Mouse (Mus musculus) T-helper 2 cell (primary cell): ENCODE data around the gene Cryga.

Source experiments
- in situ Hi-C: fragments of 300-600 bp; cut with MboI, MseI; formaldehyde crosslinking; loops from one replicate; pipeline ENCODE4 v1.15.1; 2025; ENCODE audit warnings: high pct_unique_total_duplicates

Gene Cryga

DNA sequence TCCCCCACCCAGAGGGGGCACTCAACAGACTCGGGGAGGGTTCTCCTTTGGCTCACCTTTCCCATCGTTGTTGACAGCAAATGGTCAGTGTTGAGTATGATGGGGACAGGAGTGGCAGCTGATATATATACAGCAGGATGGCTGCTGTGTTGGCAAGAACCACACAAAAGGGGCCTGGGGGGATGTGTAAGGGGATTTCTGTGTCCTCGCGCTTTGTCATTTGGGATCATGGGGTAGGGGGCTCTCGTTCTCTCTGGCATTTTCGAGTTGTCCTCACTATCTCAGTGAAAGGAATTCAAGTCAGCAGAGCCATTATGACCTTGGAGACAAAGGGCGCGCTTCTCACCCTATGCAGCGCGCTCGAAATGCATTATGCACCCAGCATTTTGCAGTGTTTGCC, at the start of gene Cryga:
Gene Cryga (minus strand): TSS at position 101 of the 400 bp plus-strand sequence.
- in situ Hi-C loops: no loop called here

DNA sequence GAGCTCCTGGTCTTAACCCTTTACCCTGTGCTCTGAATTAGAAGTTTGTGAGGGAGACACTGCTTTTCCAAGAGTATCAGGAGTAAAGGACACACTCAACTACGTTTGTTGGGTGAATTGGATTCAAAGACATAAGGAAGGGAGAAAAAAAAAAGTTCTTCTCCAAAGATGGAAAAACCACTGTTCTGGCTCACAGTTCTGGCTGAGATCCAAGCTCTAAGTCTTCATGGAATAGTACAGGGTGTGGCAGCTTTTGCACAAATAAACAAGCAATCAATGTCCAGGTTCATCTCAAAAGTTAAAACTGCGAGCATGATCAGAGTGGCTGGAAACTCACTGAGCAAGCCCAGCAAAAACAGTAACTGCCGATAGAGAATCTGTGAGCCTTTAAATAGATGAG, 44.8 kb upstream of the Cryga start:
- in situ Hi-C loops: loop anchor here (10.0 kb wide), 1 partner anchor 487 kb away; no protein-coding TSS in a partner anchor

DNA sequence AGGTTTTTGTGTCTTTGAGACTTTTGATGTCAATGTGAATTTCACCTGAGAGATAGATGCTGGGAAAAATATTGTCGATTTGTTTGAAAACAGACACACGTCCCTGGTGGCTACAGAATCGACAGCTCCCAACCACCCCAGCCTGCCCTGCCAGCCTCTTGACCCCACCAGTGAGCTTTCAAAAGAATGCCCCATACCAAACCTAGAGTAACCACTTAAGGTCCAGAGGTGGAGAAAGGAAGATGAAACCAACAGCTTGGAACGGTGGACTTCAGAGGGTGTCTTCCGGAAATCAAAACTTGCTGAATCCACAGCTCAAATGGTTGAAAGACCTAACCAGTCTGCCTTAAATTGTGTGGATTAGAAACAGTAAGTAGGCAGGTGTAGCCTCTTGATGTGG, 44.2 kb upstream of the Cryga start:
- in situ Hi-C loops: loop anchor here (10.0 kb wide), 1 partner anchor 487 kb away; no protein-coding TSS in a partner anchor

DNA sequence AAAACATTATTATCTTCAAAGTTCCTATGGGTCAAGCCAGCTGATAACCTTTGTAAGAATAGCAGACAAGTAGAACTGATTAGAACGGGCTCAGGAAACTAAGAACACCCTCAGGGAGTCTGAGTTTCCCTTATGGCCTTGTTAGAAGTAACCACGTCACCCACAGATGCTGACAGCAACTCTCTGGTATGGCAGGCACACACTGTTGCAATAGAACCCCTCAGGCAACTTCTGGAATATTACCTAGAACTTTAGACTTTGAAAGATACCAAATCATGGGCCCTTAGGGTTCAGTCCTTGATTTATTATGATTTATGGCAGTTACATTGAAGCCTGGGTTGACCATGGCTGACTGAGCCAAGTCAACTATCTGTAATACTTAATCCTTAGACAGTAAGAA, 43.4 kb upstream of the Cryga start:
- in situ Hi-C loops: loop anchor here (10.0 kb wide), 1 partner anchor 488 kb away; no protein-coding TSS in a partner anchor

DNA sequence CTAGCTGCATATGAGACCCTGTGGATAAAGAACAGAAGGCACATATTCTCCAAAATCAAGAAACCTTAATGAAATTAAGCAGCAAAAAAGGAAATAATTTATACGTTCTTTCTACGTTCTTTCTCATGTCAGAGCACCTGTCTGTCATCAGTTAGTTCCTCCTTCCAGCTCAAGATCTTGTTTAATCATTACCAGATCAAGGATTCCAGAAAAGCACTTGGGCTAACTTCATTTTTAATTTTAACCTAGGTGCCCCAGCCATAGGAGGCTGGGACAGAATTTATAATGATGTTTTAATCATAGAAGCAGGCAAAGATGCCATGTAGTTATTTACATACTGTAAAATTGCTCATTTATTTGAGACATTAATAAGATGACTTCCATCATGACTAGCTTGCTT, 41.6 kb upstream of the Cryga start:
- in situ Hi-C loops: loop anchor here (10.0 kb wide), 1 partner anchor 490 kb away; no protein-coding TSS in a partner anchor

DNA sequence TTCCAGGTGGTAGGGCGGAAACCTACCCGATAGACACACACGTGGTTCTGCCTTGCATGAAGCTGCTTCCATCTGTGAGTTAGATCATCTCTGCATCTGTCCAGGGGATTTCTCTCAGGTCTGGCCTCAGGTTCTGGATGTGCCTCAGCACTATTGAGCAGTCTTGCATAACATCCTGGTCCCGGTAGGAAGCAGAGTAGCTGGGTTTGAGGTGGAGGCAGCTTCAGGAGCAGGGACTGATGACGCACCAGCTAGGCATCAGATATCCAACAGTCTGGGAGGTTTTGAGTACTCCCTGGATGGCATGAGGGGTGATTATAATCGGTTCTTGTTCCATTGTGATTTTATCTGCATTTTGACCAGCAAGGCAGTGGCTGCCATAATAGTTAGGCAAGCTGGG, 34.4 kb upstream of the Cryga start:
- in situ Hi-C loops: no loop called here

DNA sequence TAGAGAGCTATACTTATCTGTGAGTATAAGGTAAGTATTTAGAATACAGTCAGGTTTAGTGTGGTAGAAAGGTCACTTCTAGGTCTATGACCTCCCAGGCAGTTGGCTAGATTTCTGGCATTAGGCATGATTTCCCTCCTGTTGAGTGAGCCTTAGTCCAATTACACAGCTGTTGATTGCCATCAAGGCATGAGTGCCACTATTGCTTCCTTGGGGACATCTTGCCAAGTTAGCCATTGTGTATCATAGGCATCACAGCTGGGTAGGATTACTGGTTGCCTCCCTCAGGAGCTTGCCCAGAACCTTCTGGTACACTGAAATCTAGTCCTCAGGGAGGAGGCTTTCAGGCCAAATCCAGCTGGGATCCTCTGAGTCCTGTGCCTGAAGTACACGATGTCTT, 29.7 kb upstream of the Cryga start:
- in situ Hi-C loops: no loop called here

DNA sequence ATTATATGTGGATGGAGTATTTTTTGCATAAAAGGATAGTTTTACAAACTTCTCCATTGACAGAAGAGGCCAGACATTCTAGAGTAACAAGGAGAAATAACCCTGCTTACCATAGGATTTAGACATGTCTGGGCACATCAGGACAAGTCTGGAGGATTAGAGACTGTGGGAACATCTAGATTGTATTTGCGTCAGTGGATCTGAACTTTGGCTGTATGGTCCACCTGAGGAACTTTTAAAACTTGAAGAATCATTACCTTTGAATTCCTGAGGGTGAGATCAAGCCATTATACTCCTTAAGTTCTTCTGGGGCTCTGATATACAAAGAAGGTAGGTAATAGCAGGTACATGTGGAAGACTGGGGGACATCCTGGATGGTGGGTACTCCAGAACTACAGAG, 28.5 kb upstream of the Cryga start:
- in situ Hi-C loops: no loop called here

DNA sequence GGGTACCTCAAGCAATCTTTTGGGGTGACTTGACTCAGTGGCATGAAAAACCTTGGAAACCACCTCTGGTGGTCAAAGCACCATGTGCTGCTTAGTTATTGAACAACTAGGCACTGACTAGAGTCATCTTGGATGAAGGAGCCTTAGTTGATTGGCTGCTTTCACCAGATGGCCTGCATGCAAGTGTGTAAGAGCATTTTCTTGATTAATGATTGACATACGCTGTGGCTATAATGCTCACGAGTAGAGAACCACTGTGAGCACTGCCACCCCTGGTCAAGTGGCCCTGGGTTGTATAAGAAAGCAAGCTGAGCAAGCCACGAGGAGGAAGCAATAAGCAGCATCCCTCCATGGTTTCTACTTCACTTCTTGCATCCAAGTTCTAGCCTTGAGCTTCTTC, 27.1 kb upstream of the Cryga start:
- in situ Hi-C loops: no loop called here

DNA sequence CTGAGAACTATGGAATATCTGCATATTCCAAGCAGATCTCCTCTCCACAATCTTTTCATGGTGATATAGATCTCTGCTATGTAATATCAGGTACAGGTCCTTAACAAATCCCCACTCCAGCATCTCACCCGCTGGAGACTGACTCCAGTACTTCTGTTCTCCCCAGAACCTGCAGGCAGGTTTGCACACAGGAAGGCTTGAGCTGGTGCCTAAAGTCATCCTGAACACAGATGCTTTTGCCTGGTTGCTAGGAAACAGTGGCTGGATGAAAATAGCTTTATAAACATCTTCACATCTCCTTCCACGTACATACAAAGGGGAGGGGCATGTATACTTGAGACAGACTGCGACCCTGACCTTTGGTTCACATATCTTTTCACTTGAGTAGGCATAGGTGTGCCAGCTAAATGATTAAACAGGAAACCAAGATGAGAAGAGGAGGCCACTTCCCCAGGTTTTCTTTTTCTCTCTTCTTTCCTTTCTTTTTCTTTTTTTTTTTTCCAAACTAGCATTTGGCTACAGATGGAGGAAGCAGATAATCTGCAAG, 26.5 kb upstream of the Cryga start:
- in situ Hi-C loops: no loop called here

DNA sequence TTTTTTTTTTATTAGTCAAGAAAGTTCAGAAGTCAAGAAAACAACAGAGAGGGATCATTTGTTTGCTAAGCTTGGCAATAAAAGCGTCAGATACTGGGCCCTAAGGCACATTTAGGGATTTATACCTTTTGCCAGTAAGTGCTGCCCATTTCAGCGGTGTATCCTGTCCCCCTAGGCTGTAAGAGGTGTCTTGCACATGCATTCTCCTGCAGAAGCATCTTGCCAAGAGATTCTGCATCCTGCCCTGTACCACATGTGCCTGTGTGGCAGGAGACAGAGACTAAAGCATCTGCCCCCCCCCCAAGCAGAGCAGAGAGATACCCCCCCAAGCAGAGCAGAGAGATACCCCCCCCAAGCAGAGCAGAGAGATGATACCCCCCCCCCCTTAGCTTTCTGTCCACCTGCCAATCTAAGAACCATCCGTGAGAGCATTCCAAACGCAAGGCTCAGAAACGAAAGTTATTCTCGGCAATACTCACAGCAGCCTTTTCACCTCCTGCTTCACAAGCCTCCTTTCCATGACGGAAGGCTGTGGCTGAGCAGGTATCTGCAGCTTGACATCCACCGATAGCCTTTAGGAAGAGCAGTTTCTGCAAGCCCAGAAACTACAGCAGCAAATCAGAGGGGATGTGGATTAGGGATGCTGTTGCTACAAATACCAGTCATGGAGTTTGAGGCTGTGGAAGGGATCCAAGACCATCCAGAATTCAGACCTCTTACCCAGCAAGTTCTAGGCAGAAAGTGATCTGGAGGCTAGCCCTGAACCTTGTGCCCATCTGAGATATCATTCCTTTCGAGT, 19.6 kb upstream of the Cryga start, which contains the start of gene D630023F18Rik:
Gene D630023F18Rik (minus strand): TSS at position 641 of the 799 bp plus-strand sequence.
- in situ Hi-C loops: no loop called here

DNA sequence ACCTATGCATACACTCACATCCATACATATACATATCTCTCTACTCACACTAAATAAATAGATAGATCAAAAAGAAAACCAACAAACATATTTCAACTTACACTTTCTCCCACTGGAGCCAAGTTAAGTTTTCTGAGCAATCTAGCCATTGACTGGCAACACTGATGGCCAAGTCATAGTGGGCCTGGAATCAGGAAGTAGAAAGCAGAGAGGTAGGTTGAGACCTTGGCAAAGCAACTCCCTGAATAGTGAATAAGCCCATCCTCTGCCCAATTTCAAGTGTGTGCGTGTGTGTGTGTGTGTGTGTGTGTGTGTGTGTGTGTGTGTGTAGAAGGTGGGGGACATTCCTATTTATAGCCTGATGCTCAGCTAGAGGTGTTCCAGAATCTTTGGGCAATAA, 16.3 kb upstream of the Cryga start, which contains the start of gene Gm28845:
Gene Gm28845 (minus strand): TSS at position 121 of the 400 bp plus-strand sequence.
- in situ Hi-C loops: no loop called here

DNA sequence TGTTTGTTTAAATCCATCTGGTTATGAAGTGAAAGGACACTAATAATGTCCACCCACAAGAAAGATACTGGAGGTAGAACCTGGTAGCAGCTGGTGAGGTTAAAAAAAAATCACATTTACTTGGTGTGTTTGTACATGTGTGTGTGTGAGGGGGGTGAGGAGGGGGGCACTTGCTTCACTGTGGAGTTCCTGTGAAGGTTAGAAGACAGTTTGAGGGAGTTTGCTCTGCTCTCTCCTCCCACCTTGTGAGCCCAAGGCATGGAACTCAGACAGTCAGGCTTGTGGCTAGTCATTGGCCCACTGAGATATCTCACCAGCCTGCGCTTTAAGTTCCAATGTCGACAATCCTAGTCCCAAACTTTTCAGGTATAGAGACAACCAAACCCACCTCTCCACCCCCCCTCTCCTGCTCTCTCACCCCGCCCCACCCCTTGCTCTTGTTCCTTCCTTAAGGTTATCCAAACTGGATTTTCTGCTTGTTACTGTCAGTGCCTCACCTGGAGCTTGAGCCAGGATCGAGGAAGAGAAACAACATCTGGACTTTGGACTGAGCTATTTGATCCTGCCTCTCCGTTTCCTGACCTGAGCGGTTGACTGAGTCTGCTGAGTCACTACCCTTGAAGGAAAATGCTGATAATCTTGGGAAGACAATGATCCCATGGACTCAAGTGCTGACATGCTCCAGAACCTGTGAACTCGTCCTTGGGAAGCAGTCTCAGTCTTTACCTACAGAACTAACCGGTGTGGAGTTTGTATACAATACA, 15.2 kb upstream of the Cryga start:
- in situ Hi-C loops: no loop called here

DNA sequence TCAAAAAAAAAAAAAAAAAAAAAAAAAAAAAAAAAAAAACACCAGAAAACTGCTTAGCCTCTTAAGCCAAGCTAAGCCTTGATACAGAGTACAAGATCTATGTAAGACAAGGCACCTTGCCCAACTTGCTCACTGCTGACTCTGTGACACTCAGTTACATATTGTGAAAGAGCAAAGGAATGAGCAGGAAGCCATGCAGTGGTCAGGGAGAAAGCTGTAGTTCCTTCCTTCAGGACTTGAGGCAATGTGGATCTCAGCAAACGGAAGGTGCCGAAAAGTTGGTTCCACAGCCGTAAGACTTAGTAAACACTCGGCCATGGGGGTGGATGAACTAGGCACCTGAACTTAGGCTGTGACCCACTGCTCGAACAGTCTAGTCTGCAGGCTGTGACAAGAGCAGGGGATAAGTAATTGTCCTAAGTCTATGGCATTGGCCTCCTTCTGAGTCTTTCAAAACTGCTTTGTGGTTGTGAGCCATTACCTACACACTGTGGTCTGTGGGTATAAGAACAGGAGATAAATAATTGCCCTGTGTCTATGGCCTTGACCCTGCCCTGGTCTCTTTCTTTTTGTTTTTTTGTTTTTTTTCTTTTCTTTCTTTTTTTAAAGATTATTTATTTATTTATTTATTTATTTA, 10.5 kb upstream of the Cryga start:
- in situ Hi-C loops: no loop called here

DNA sequence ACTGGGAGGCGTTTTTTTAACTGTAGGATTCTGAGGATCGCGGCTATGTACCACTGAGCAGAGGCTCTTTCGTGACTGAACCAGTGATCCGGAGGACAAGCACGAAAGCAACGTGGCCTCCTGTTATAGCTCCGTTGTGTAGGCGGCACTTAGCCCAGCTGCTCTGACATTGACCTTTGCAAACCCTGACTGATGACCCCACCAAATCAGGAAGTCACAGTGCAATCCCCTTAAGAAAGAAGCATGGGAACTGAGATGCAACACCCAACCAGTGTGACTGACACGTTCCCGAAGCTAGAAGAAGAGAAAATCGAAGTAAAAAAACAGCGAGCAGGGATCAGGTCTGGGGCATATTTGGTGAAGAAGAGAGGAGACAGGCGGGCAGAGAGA, 9.6 kb upstream of the Cryga start:
- in situ Hi-C loops: no loop called here

DNA sequence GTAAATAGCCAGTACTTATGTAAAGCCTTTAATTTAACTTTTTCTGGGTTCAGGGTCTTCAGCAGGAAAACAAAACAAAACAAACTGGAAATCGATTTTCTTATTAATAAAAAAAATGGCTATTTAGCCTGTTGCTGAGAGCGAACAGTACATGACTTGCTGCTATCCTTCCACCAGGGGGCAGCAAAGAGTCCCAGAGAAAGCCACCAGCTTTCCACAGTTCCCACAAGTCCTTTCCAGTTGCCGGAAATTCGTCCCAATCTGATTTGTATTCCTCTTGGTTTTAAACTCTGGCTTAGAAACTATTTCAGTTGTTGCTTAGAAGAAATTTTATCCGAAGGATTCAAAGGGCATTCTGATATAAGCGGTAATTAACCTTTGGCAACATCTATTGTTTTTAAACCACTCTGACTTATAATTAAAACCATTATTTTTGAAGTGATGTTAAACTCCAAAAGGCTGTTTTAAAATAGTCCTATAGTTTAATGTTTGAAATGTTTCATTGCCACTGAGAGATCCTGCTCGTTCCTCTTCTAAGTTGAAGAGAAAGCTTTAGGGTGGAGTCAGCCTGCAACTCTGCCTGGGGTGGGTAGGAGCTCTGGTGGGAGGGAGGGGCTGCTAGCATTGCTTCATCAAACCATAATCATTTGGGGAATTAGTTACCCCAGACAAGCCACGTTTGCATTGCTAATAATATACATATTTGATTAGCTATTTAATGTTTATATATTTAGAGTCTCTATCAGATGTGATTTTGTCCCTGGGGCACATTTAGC, 9.0 kb upstream of the Cryga start:
- in situ Hi-C loops: no loop called here

DNA sequence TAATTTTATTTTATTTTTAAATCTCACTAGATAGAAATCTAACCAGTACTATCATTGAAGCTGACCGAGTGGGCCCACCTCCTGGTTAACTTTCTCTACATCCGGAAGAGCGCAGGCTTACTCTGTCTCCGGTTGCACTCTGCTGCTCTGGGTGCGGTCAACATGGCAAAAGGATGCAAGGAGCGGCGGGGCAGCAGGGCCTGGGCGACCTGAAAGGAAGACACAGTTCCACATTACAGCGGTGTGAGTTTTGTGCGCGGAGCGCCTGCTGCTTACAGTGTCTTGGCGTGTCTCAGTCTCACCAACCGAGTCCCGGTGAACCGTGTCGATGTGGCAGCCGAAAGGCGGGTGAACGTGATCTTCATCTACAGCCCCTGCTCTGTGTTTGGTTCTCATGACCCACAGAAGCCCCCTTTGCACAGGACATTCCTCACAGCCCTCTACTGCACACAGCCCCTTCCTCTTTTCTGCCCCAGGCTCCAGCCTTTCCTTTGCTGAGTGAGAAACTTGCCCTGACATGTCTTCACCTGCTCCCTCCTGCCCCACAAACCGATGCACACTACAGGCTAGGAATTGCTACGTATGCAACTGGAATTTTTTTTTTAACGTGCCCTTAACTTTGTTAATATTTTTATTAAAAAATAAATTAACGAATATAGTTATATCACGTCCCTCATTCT, 6.7 kb upstream of the Cryga start:
- in situ Hi-C loops: no loop called here

DNA sequence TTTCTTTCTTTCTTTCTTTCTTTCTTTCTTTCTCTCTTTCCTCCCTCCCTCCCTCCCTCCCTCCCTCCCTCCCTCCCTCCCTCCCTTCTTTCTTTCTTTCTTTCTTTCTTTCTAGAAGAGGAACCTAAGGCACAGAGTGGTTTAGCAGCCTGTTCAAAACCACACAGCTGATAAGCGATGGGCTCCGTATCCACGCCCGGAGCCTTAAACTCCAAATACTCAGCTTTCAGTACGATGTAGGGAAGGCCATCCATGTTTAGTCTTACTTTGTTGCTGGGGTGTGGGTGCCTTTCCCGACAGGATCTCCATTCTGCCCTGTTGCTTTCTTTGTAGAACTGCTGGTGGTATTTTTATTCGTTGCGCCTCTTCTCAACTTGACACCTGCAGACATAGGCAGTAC, 6.0 kb upstream of the Cryga start:
- in situ Hi-C loops: no loop called here

DNA sequence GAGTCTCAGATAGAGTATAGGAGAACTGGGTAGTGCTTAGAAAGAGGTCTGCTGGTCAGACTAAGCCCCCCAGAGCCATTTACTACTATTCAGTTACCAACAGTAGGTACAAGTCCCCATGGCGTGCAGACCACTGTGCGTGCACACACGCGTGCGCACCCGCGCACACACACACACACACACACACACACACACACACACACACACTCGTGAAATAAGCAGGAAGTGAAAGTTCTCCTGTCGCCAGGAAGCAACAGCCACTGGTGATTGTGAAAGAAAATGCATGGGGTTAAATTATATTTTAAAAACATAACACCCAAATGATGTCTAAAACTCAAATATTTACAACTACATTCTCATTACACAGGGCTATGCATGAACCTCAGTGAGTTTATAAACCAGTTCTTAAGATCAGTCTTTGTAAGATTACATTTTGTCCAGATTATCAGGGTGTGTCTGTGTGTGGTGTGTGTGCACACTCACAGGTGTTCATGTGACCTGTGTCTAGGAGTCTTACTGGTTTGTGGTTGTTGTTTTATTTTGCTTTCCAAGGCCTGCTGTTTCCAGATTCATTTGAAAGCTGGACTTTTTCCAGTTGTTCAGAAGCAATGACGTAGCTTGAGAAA, 4.6 kb upstream of the Cryga start:
- in situ Hi-C loops: no loop called here

DNA sequence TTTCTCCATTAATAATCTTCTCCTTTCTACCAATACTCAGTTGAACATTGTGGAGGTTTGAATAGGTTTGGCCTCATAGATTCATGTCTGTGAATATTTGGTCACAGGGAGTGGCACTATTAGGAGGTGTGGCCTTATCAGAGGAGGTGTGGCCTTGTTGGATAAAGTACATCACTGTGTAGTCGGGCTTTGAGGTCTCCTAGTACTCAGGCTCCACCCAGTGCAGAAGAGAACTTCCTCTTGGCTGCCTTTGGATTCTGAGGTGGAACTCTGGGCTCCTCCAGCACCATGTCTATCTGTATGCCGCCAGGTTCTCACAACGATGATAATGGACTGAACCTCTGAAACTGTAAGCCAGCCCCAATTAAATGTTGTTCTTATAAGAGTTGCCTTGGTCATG, 6.2 kb downstream of the Cryga start:
- in situ Hi-C loops: no loop called here
